Mouse (Mus musculus): ENCODE measurements at regions not wholly inside any gene's neighbourhood (a gene's known extent, or its start where the extent isn't known, plus 50 kb on each side); places are given as distances from the start of the nearest gene placed in this dataset.
"Not testable (repeated sequence)": the region's sequence is repeated elsewhere in the genome, so short reads cannot be mapped to it uniquely, and the experiment has no call there.

- intact Hi-C loops (cut with DNase I) = no loop called here
- no peak for DNase-seq
Observed at GRCm38 (mm10) chr10:66640890-66641847, 454.8 kb upstream of the Jmjd1c start.

- intact Hi-C loops (cut with DNase I) = no loop called here
- DNase-seq = no peak
Observed at GRCm38 (mm10) chr10:66641966-66642365, 454.0 kb upstream of the Jmjd1c start.

GRCm38 (mm10) chr10:66643160-66643559 is 452.8 kb upstream of the Jmjd1c start:
- intact Hi-C loops (cut with DNase I) = no loop called here
- DNase-seq = no peak

GRCm38 (mm10) chr10:66657520-66657919 is 438.4 kb upstream of the Jmjd1c start:
- no peak for DNase-seq
- intact Hi-C loops (cut with DNase I) = no loop called here

- DNase-seq = no peak
- intact Hi-C loops (cut with DNase I) = no loop called here
Observed at GRCm38 (mm10) chr10:66683160-66683559, 412.8 kb upstream of the Jmjd1c start.

- intact Hi-C loops (cut with DNase I); DNase-seq: not testable (repeated sequence)
Observed at GRCm38 (mm10) chr10:66689196-66689595, 406.7 kb upstream of the Jmjd1c start.

- DNase-seq = no peak
- intact Hi-C loops (cut with DNase I) = no loop called here
Observed at GRCm38 (mm10) chr10:66694549-66695285, 401.2 kb upstream of the Jmjd1c start.

- DNase-seq; intact Hi-C loops (cut with DNase I): not testable (repeated sequence)
Observed at GRCm38 (mm10) chr10:66714926-66715325, 381.0 kb upstream of the Jmjd1c start.

- intact Hi-C loops (cut with DNase I) = no loop called here
- no peak for DNase-seq
Observed at GRCm38 (mm10) chr10:66717909-66718308, 378.0 kb upstream of the Jmjd1c start.

GRCm38 (mm10) chr10:66719796-66720195 is 376.1 kb upstream of the Jmjd1c start:
- no peak for DNase-seq

GRCm38 (mm10) chr10:66733631-66734030 is 362.3 kb upstream of the Jmjd1c start:
- no peak for DNase-seq
- intact Hi-C loops (cut with DNase I) = no loop called here

More at GRCm38 (mm10) chr10:66719796-66720195, 376.1 kb upstream of the Jmjd1c start:
- intact Hi-C loops (cut with DNase I) = no loop called here

- intact Hi-C loops (cut with DNase I) = no loop called here
- DNase-seq = no peak
Observed at GRCm38 (mm10) chr10:66734853-66735252, 361.1 kb upstream of the Jmjd1c start.

GRCm38 (mm10) chr10:66739017-66739416 is 356.9 kb upstream of the Jmjd1c start:
- intact Hi-C loops (cut with DNase I) = no loop called here
- no peak for DNase-seq

- no peak for DNase-seq
- intact Hi-C loops (cut with DNase I) = loop anchor here (5.0 kb wide), 1 partner anchor 65 kb away; no protein-coding TSS in a partner anchor
Observed at GRCm38 (mm10) chr10:66741819-66742218, 354.1 kb upstream of the Jmjd1c start.

- no peak for DNase-seq
- intact Hi-C loops (cut with DNase I) = loop anchor here (5.0 kb wide), 1 partner anchor 64 kb away; no protein-coding TSS in a partner anchor
Observed at GRCm38 (mm10) chr10:66743254-66743653, 352.7 kb upstream of the Jmjd1c start.

- DNase-seq = no peak
- intact Hi-C loops (cut with DNase I) = no loop called here
Observed at GRCm38 (mm10) chr10:66745871-66746270, 350.1 kb upstream of the Jmjd1c start.

GRCm38 (mm10) chr10:66752237-66752810 is 343.6 kb upstream of the Jmjd1c start:
- intact Hi-C loops (cut with DNase I) = no loop called here
- no peak for DNase-seq

- intact Hi-C loops (cut with DNase I) = no loop called here
- DNase-seq = no peak
Observed at GRCm38 (mm10) chr10:66756866-66757265, 339.1 kb upstream of the Jmjd1c start.

GRCm38 (mm10) chr10:66770161-66771030 is 325.5 kb upstream of the Jmjd1c start:
- DNase-seq = no peak
- intact Hi-C loops (cut with DNase I) = no loop called here

Data from gastrocnemius, postnatal 36 days (tissue).